Mouse (Mus musculus): ENCODE measurements around the gene Uck2.

GRCm38 (mm10) chr1:167292447-167292846 is 7.3 kb upstream of the Uck2 start:
- no peak for TF ChIP-seq GATA1 (IDR thresholded peaks at IDR 0.05; ENCODE audit: low read length)
- no peak for TF ChIP-seq TAL1 (IDR thresholded peaks at IDR 0.05; ENCODE audit: low read length)
